Mouse (Mus musculus): Measurements from ENCODE around the gene Gm17334. TPM values are rescaled to one million over a fixed set of nuclear protein-coding genes. Genes with fewer than 3 reads are reported as not detected.

Gene Gm17334
- total and polyA plus RNA-seq, 3 experiments, result not detected

- H3K27ac ChIP-seq (ENCODE audit: control insufficient read depth, low read depth, low read length), result no peak overlapping the region
- H3K4me3 ChIP-seq (ENCODE audit: control insufficient read depth in 1 of 2, insufficient read depth in 1 of 2, low read depth in 2 of 2, low read length in 2 of 2), result no peak overlapping the region
- H3K36me3 ChIP-seq (ENCODE audit: control insufficient read depth in 1 of 2, insufficient read depth in 2 of 2, low read length in 2 of 2), result no peaks in the 10 kb centered on the region
- no peak for DNase-seq (ENCODE audit: low read depth, low spot score)
- TF ChIP-seq ZNF384 (IDR thresholded peaks at IDR 0.05; ENCODE audit: low read depth, low read length), result no peak
- TF ChIP-seq GATA1 (IDR thresholded peaks at IDR 0.05; ENCODE audit: low read depth, low read length), result no peak
- TF ChIP-seq NRF1 (IDR thresholded peaks at IDR 0.05; ENCODE audit: insufficient read depth, low read depth, low read length, poor library complexity, severe bottlenecking), result no peak
- no peak for TF ChIP-seq JUND (IDR thresholded peaks at IDR 0.05; ENCODE audit: low read depth, low read length)
- no peak for TF ChIP-seq TCF12 (IDR thresholded peaks at IDR 0.05; ENCODE audit: low read depth, low read length)
- no peak for TF ChIP-seq TBP (IDR thresholded peaks at IDR 0.05; ENCODE audit: low read depth, low read length)
- no peak for TF ChIP-seq MXI1 (IDR thresholded peaks at IDR 0.05; ENCODE audit: low read depth, low read length)
- TF ChIP-seq MAX (IDR thresholded peaks at IDR 0.05; ENCODE audit: low read length), result no peak
- H3K27me3 ChIP-seq (ENCODE audit: control insufficient read depth in 1 of 2, insufficient read depth in 2 of 2, low read length in 2 of 2), result peaks cover 7 to 17% of the 10 kb centered on the region in 2 experiments
- no peaks in the 10 kb centered on the region for H3K79me2 ChIP-seq (ENCODE audit: control insufficient read depth, insufficient read depth, low read length, poor library complexity)
- no peaks in the 10 kb centered on the region for H3K4me1 ChIP-seq (ENCODE audit: control insufficient read depth in 1 of 2, insufficient read depth in 2 of 2, low read length in 2 of 2)
- no peak overlapping the region for H3K9ac ChIP-seq (ENCODE audit: control insufficient read depth, low read depth, low read length, poor library complexity, severe bottlenecking)
- H3K9me3 ChIP-seq (replicated peaks; ENCODE audit: insufficient read depth, low read length), result no peaks in the 10 kb centered on the region
Measured at GRCm38 (mm10) chr11:53749306-53749705, 23.7 kb downstream of the Gm17334 start.

- H3K4me1 ChIP-seq (ENCODE audit: control insufficient read depth in 1 of 2, insufficient read depth in 2 of 2, low read length in 2 of 2), result no peaks in the 10 kb centered on the region
- no peaks in the 10 kb centered on the region for H3K9me3 ChIP-seq (replicated peaks; ENCODE audit: insufficient read depth, low read length)
- TF ChIP-seq MAX (IDR thresholded peaks at IDR 0.05; ENCODE audit: low read length) (0 out of 2 replicates have a peak, but pooled peaks have one; percentile 30), MAFK (IDR thresholded peaks at IDR 0.05; ENCODE audit: borderline replicate concordance, low read depth, low read length) (no peak), CHD1 (IDR thresholded peaks at IDR 0.05; ENCODE audit: low read depth, low read length) (no peak), USF1 (IDR thresholded peaks at IDR 0.05; ENCODE audit: low read depth, low read length) (peak; percentile 46; the same call in 1 of the 2 replicates)
- no peak overlapping the region for H3K27ac ChIP-seq (ENCODE audit: control insufficient read depth, low read depth, low read length)
- DNase-seq (ENCODE audit: low read depth, low spot score), result peak; percentile 29
- H3K9ac ChIP-seq (ENCODE audit: control insufficient read depth, low read depth, low read length, poor library complexity, severe bottlenecking), result no peak overlapping the region
- no peaks in the 10 kb centered on the region for H3K36me3 ChIP-seq (ENCODE audit: control insufficient read depth in 1 of 2, insufficient read depth in 2 of 2, low read length in 2 of 2)
- H3K4me3 ChIP-seq (ENCODE audit: control insufficient read depth in 1 of 2, insufficient read depth in 1 of 2, low read depth in 2 of 2, low read length in 2 of 2), result no peak overlapping the region
- H3K79me2 ChIP-seq (ENCODE audit: control insufficient read depth, insufficient read depth, low read length, poor library complexity), result no peaks in the 10 kb centered on the region
- peaks cover 13 to 21% of the 10 kb centered on the region in 2 experiments for H3K27me3 ChIP-seq (ENCODE audit: control insufficient read depth in 1 of 2, insufficient read depth in 2 of 2, low read length in 2 of 2)
Measured at GRCm38 (mm10) chr11:53748614-53749013, 24.4 kb downstream of the Gm17334 start.

GRCm38 (mm10) chr11:53747985-53748384 is 25.0 kb downstream of the Gm17334 start:
- Histone ChIP-seq H3K27me3 (ENCODE audit: control insufficient read depth in 1 of 2, insufficient read depth in 2 of 2, low read length in 2 of 2) (peaks cover 19% of the 10 kb centered on the region in 2 experiments), H3K9ac (ENCODE audit: control insufficient read depth, low read depth, low read length, poor library complexity, severe bottlenecking) (no peak overlapping the region), H3K9me3 (replicated peaks; ENCODE audit: insufficient read depth, low read length) (no peaks in the 10 kb centered on the region), H3K4me1 (ENCODE audit: control insufficient read depth in 1 of 2, insufficient read depth in 2 of 2, low read length in 2 of 2) (no peaks in the 10 kb centered on the region), H3K36me3 (ENCODE audit: control insufficient read depth in 1 of 2, insufficient read depth in 2 of 2, low read length in 2 of 2) (no peaks in the 10 kb centered on the region), H3K27ac (ENCODE audit: control insufficient read depth, low read depth, low read length) (no peak overlapping the region), H3K4me3 (ENCODE audit: control insufficient read depth in 1 of 2, insufficient read depth in 1 of 2, low read depth in 2 of 2, low read length in 2 of 2) (no peak overlapping the region), H3K79me2 (ENCODE audit: control insufficient read depth, insufficient read depth, low read length, poor library complexity) (no peaks in the 10 kb centered on the region)
- DNase-seq (ENCODE audit: low read depth, low spot score), result no peak
- TF ChIP-seq ELF1 (IDR thresholded peaks at IDR 0.05; ENCODE audit: low read depth, low read length) (no peak), MXI1 (IDR thresholded peaks at IDR 0.05; ENCODE audit: low read depth, low read length) (no peak), NELFE (IDR thresholded peaks at IDR 0.05; ENCODE audit: low read depth, low read length) (no peak), BHLHE40 (IDR thresholded peaks at IDR 0.05; ENCODE audit: borderline replicate concordance, low read depth, low read length) (no peak)

Measured in MEL (cell line).